Mouse (Mus musculus): Measurements from ENCODE around the gene Rnaset2b. TPM values are rescaled to one million over a fixed set of nuclear protein-coding genes. Genes with fewer than 3 reads are reported as not detected.
"Not testable (repeated sequence)": the region's sequence is repeated elsewhere in the genome, so short reads cannot be mapped to it uniquely, and the experiment has no call there.

The Rnaset2b gene
- polyA plus RNA-seq, 1 experiment from 2014 or later: 386 TPM

DNA sequence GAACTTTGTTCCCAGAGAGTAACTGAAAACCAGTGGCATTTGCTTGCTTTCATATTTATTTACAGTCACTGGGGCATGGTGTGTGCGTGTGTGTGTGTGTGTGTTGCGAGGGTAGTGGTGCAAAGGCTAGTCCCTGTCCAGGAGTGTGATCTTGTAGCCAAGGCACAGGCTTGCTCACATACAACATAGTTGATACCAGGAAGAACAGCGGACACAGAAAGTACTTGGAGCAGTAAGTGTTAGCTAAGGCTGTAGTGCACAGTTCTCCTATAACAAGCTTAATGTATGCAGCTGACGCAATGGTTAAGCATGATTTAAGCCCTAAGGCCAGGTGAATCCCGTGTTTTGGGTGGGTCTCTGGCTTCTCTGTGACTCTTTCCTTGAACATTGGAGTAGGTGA lies 8.9 kb downstream of the Rnaset2b start:
- H3K27ac ChIP-seq (ENCODE audit: low read length): not testable (repeated sequence)
- peak; percentile 13; the same call in 1 of the 2 replicates for ATAC-seq (ENCODE audit: low FRiP score, low TSS enrichment)

GRCm38 (mm10) chr17:6980144-6980543 lies 9.7 kb downstream of the Rnaset2b start:
- peak overlapping the region; percentile 51; the same call in 1 of the 2 replicates for H3K4me2 ChIP-seq (replicated peaks; ENCODE audit: low read depth, low read length)
- not testable (repeated sequence) for H3K9ac ChIP-seq (replicated peaks; ENCODE audit: low read length); ATAC-seq (ENCODE audit: low FRiP score, low TSS enrichment); H3K4me3 ChIP-seq (ENCODE audit: low read length); H3K4me1 ChIP-seq (ENCODE audit: insufficient read depth, low read length); H3K9me3 ChIP-seq (ENCODE audit: low read length); H3K36me3 ChIP-seq (ENCODE audit: insufficient read depth, low read length); H3K27ac ChIP-seq (ENCODE audit: low read length); H3K27me3 ChIP-seq (ENCODE audit: insufficient read depth, low read length)
- WGBS: 80% methylated on average over 5 of the region's 8 CpGs

More for the DNA sequence above, 8.9 kb downstream of the Rnaset2b start:
- 11% methylated on average over 4 of the region's 5 CpGs for WGBS
- Histone ChIP-seq H3K4me2 (replicated peaks; ENCODE audit: low read depth, low read length) (peak overlapping the region; percentile 51), H3K9ac (replicated peaks; ENCODE audit: low read length) (peak overlapping the region; percentile 72), H3K4me3 (ENCODE audit: low read length) (peak overlapping the region; percentile 55)
- H3K9me3 ChIP-seq (ENCODE audit: low read length); H3K4me1 ChIP-seq (ENCODE audit: insufficient read depth, low read length); H3K27me3 ChIP-seq (ENCODE audit: insufficient read depth, low read length); H3K36me3 ChIP-seq (ENCODE audit: insufficient read depth, low read length): not testable (repeated sequence)

- 89% methylated on average over 1 of the region's 1 CpGs for WGBS
- not testable (repeated sequence) for H3K9me3 ChIP-seq (ENCODE audit: low read length); H3K4me2 ChIP-seq (replicated peaks; ENCODE audit: low read depth, low read length); H3K4me1 ChIP-seq (ENCODE audit: insufficient read depth, low read length); H3K36me3 ChIP-seq (ENCODE audit: insufficient read depth, low read length); H3K27me3 ChIP-seq (ENCODE audit: insufficient read depth, low read length); ATAC-seq (ENCODE audit: low FRiP score, low TSS enrichment); H3K9ac ChIP-seq (replicated peaks; ENCODE audit: low read length); H3K4me3 ChIP-seq (ENCODE audit: low read length); H3K27ac ChIP-seq (ENCODE audit: low read length)
Observed at GRCm38 (mm10) chr17:6986118-6986517, 15.7 kb downstream of the Rnaset2b start.

DNA sequence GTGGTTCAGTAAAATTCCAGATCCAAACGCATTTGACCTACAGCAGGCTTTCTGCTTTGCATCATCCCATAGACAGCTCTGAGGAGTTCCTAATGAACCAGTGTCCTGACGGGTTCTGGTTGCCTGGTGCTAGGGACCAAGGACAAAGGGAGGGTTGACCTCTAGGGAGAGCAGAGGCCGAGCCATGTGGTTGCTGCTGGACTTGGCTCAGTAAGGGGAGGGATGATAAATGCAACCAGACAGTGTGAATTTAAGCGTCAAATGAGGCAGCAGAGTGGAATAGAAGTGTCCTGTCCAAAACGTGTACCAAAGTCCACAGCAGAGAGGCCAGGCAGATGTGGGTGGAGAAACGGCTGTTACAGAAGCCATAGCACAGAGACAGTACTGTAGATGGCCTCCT lies 25.1 kb downstream of the Rnaset2b start:
- H3K36me3 ChIP-seq (ENCODE audit: insufficient read depth, low read length); ATAC-seq (ENCODE audit: low FRiP score, low TSS enrichment): not testable (repeated sequence)
- no CpG with 5 or more reads among the region's 6 CpGs for WGBS

GRCm38 (mm10) chr17:6996826-6997225 lies 26.4 kb downstream of the Rnaset2b start:
- ATAC-seq (ENCODE audit: low FRiP score, low TSS enrichment); H3K9ac ChIP-seq (replicated peaks; ENCODE audit: low read length); H3K27ac ChIP-seq (ENCODE audit: low read length); H3K4me2 ChIP-seq (replicated peaks; ENCODE audit: low read depth, low read length); H3K4me1 ChIP-seq (ENCODE audit: insufficient read depth, low read length); H3K4me3 ChIP-seq (ENCODE audit: low read length); H3K27me3 ChIP-seq (ENCODE audit: insufficient read depth, low read length); H3K9me3 ChIP-seq (ENCODE audit: low read length); H3K36me3 ChIP-seq (ENCODE audit: insufficient read depth, low read length): not testable (repeated sequence)
- 84% methylated on average over 8 of the region's 8 CpGs for WGBS

More for the DNA sequence above, 25.1 kb downstream of the Rnaset2b start:
- H3K4me2 ChIP-seq (replicated peaks; ENCODE audit: low read depth, low read length); H3K27me3 ChIP-seq (ENCODE audit: insufficient read depth, low read length); H3K9ac ChIP-seq (replicated peaks; ENCODE audit: low read length); H3K9me3 ChIP-seq (ENCODE audit: low read length); H3K27ac ChIP-seq (ENCODE audit: low read length); H3K4me3 ChIP-seq (ENCODE audit: low read length); H3K4me1 ChIP-seq (ENCODE audit: insufficient read depth, low read length): not testable (repeated sequence)

DNA sequence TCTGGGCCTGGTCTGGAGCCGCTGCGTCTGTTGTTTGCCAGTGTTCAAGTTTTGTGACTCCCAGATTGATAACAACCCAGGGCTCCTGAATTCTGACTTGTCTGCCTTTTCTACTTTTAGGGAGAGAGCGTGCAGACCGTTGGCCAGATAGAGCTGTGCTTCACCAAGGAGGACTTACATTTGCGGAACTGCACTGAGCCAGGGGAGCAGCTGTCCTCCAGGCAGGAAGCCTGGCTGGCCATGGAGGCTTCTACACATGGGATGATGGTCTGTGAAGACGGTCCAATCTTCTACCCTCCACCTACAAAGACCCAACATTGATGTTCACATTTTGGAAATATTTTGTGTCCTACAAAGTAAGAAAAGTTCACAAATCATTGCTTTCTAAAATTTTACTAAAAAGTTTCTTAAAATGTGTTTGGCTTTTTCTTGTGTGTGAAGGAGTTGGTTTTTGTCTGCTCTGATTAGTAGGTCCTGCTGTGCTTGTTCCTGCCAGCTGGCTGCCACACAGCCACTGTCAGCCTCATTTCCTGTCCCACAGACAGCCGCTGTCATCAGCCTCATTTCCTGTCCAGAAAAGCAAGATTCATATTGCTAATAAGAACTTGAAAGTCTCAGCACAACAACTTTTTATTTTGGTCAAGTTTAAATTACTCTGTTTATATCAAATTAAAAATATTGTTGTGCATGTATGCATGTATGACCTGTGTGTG lies 27.5 kb downstream of the Rnaset2b start:
- H3K27me3 ChIP-seq (ENCODE audit: insufficient read depth, low read length); H3K9me3 ChIP-seq (ENCODE audit: low read length); H3K27ac ChIP-seq (ENCODE audit: low read length); H3K4me2 ChIP-seq (replicated peaks; ENCODE audit: low read depth, low read length); H3K4me1 ChIP-seq (ENCODE audit: insufficient read depth, low read length); ATAC-seq (ENCODE audit: low FRiP score, low TSS enrichment); H3K36me3 ChIP-seq (ENCODE audit: insufficient read depth, low read length); H3K9ac ChIP-seq (replicated peaks; ENCODE audit: low read length); H3K4me3 ChIP-seq (ENCODE audit: low read length): not testable (repeated sequence)
- 83% methylated on average over 1 of the region's 7 CpGs for WGBS

DNA sequence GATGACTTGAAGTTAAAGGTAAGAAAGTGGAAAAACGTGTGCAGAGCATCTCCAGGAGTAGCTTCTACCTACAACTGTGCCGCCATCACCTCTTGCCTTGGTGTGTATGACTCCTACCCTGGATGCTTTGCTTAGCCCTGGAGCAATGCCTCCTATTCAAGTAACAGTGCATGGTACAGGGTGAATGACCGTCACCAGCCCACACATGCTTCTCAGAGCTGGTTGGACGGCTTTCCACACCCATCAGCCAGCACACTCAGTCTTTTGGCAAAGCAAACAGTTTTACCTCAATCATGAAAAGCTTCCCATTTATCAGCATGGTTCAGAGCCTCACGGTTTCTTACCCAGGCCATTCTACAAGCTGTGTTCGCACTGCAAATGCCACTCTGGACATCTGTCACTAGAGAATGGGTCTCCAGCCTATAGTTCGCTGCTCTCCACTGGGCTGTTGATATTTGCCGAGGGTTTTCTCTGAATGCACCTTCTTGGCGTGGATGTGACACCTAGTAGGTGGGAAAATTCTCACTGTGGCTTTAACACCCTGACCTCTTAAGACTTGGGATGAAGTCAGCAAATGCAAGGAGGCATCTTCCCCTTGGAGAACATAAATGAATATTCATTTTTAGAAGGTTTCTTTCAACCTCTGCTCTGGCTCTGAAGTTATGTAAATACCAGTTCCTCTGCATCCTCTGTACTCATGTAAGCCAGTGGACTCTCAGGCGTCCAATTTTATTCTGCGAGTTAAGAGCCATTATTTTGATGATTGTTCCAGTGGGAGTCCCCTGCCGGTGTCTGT lies 31.6 kb downstream of the Rnaset2b start:
- not testable (repeated sequence) for H3K27ac ChIP-seq (ENCODE audit: low read length); H3K27me3 ChIP-seq (ENCODE audit: insufficient read depth, low read length); H3K9me3 ChIP-seq (ENCODE audit: low read length); H3K4me1 ChIP-seq (ENCODE audit: insufficient read depth, low read length); H3K9ac ChIP-seq (replicated peaks; ENCODE audit: low read length); ATAC-seq (ENCODE audit: low FRiP score, low TSS enrichment); H3K4me3 ChIP-seq (ENCODE audit: low read length); H3K36me3 ChIP-seq (ENCODE audit: insufficient read depth, low read length); H3K4me2 ChIP-seq (replicated peaks; ENCODE audit: low read depth, low read length)
- 62% methylated on average over 7 of the region's 12 CpGs for WGBS

DNA sequence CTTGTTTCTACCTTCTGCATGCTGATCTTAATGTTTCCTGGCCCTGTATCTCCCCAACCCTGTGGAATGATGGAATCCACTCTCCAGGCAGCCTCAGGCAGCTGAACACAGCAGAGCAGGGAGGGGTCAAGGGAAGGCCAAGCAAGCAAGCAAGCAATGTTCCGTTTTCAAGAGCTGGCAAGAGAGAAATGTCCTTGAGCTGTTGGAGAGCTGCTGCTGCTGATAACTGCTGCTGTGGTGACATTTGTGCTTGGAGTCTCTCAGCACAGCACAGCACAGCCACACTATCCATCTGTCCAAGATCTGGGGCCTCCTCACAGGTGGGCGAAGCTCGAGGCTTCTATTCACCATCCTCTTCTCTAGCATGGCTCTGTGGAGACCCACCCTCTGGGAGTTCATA lies 33.0 kb downstream of the Rnaset2b start:
- H3K36me3 ChIP-seq (ENCODE audit: insufficient read depth, low read length); H3K9me3 ChIP-seq (ENCODE audit: low read length); ATAC-seq (ENCODE audit: low FRiP score, low TSS enrichment); H3K27ac ChIP-seq (ENCODE audit: low read length); H3K9ac ChIP-seq (replicated peaks; ENCODE audit: low read length); H3K4me2 ChIP-seq (replicated peaks; ENCODE audit: low read depth, low read length); H3K4me1 ChIP-seq (ENCODE audit: insufficient read depth, low read length); H3K4me3 ChIP-seq (ENCODE audit: low read length); H3K27me3 ChIP-seq (ENCODE audit: insufficient read depth, low read length): not testable (repeated sequence)
- WGBS: no CpG with 5 or more reads among the region's 3 CpGs

DNA sequence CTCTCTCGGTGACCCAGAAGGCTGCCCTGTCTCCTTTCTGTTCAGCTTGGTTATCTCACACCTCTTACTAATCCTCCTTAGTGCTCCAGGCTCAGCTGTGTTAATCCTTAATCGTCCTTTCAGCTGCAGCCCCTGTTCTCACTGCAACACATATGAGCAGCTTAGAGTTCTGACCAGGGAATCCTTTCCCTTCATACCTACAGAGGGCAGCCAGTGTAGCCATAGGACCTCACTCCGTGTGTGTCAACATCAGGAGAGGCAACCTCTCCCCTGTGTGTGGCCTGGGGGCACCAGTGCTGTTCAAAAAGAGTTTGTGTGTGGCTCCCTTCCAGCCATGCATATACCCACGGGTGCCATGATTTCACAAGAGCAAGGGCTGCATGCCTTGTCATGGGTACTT lies 35.2 kb downstream of the Rnaset2b start:
- H3K27me3 ChIP-seq (ENCODE audit: insufficient read depth, low read length); H3K36me3 ChIP-seq (ENCODE audit: insufficient read depth, low read length); H3K9ac ChIP-seq (replicated peaks; ENCODE audit: low read length); H3K4me3 ChIP-seq (ENCODE audit: low read length); H3K4me2 ChIP-seq (replicated peaks; ENCODE audit: low read depth, low read length); H3K27ac ChIP-seq (ENCODE audit: low read length); ATAC-seq (ENCODE audit: low FRiP score, low TSS enrichment); H3K4me1 ChIP-seq (ENCODE audit: insufficient read depth, low read length); H3K9me3 ChIP-seq (ENCODE audit: low read length): not testable (repeated sequence)
- 36% methylated on average over 3 of the region's 4 CpGs for WGBS

- not testable (repeated sequence) for H3K27me3 ChIP-seq (ENCODE audit: insufficient read depth, low read length); H3K9me3 ChIP-seq (ENCODE audit: low read length); H3K4me3 ChIP-seq (ENCODE audit: low read length); H3K4me1 ChIP-seq (ENCODE audit: insufficient read depth, low read length); H3K27ac ChIP-seq (ENCODE audit: low read length); H3K4me2 ChIP-seq (replicated peaks; ENCODE audit: low read depth, low read length); ATAC-seq (ENCODE audit: low FRiP score, low TSS enrichment); H3K36me3 ChIP-seq (ENCODE audit: insufficient read depth, low read length); H3K9ac ChIP-seq (replicated peaks; ENCODE audit: low read length)
Observed at GRCm38 (mm10) chr17:7008885-7009284, 38.5 kb downstream of the Rnaset2b start.
